Mouse (Mus musculus): Measurements from ENCODE around the gene Ncoa1. TPM values are rescaled to one million over a fixed set of nuclear protein-coding genes. Genes with fewer than 3 reads are reported as not detected.

Gene Ncoa1
- total RNA-seq, 4 experiments from 2014 or later, result 33.7 to 62.3 (median 46.2) TPM

GRCm38 (mm10) chr12:4208405-4209133 lies 268.4 kb downstream of the Ncoa1 start:
- DNase-seq, result no peak

- DNase-seq, result no peak
These were observed 270.9 kb downstream of the Ncoa1 start for GRCm38 (mm10) chr12:4206106-4206505.

GRCm38 (mm10) chr12:4202206-4202605 lies 274.8 kb downstream of the Ncoa1 start:
- no peak for DNase-seq

- no peak for DNase-seq
These were observed 275.4 kb downstream of the Ncoa1 start for GRCm38 (mm10) chr12:4201454-4202200.

GRCm38 (mm10) chr12:4199271-4199670 lies 277.7 kb downstream of the Ncoa1 start:
- no peak for DNase-seq

- peak; percentile 54 for DNase-seq
These were observed 278.3 kb downstream of the Ncoa1 start for GRCm38 (mm10) chr12:4198702-4199101.

Other genes with a start within 250 kb of the Ncoa1 start
- gene Ptrhd1, start 243.2 kb downstream of the Ncoa1 start, total RNA-seq (2022), result 1 to 10 TPM; 7.0 to 9.4 (median 8.5) TPM
- gene Cenpo, start 242.9 kb downstream of the Ncoa1 start, total RNA-seq (2022), result 10 to 100 TPM in 3 of 4 experiments, 1 to 10 TPM in 1; 8.3 to 15.3 (median 12.2) TPM
- 10 to 100 TPM; 55.7 to 74.2 (median 67.1) TPM for gene Itsn2, start 115.5 kb upstream of the Ncoa1 start, total RNA-seq (2022)
- not detected for gene Gm3625, start 115.7 kb upstream of the Ncoa1 start, total RNA-seq (2022)